ENCODE assay signal across 8 mouse cellular contexts in the genomic region with DNA sequence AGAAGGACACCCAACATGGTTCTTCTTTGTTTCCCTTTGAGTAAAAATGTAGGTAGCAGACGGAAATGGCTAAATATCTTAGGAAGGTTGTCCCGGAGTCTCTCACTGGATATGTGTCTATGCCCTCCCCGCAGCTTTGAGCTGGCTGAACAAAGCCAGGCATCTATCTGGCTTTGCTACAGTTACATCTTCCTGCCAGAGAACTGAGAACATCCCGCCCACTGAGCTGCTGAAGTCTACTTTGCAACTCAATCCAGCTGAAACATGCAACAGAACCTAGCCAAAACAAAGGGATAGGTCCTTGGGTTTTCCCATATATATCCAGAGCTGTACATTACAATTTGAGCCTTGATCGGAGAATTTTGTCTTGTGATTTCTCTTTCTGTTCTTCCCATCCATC.
"Had no signal": no experiment of that assay in that cellular context is flagged by ENCODE, and none has a peak within 500 bp of the region (broad histone marks: within the 10 kb centered on the region; RNA-seq: fewer than 3 reads in every experiment).

No protein-coding gene starts in this region.

- DNase-seq: liver, postnatal 0 days; lung, adult 2 months; lung, postnatal 14 days; lung, postnatal 36 days; right cerebral cortex, postnatal 14 days; thymus, adult 2 months; thymus, postnatal 25 days; thymus, postnatal 4 days had no signal
